Mouse (Mus musculus): Measurements from ENCODE around the gene Mien1.

The Mien1 gene

DNA sequence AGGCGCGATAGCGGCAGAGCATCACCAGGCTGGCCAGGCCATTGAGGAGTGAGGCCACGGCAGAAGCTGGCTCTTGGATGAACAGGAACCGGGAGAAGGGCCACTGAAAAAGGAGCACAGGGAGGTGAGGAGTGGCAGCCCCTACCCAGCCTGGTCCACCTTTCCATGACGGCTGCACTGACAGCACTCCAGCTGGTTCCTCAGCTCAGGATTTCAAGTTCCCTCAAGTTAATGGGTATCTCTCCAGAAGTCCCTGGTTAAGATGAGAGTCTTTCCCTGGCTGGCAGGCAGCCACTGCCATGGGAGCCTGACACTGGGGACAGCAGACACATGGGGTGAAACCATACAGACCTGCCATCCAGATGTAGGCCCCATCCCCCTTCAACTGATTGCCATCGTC is 40.8 kb downstream of the Mien1 start:
- in situ Hi-C loops (cut with MboI; ENCODE audit: low pct_unique_long_range_greater_than_20kb in 1 of 2, low sequenced_read_pairs in 2 of 2, unreplicated experiment in 1 of 2): no loop called here

DNA sequence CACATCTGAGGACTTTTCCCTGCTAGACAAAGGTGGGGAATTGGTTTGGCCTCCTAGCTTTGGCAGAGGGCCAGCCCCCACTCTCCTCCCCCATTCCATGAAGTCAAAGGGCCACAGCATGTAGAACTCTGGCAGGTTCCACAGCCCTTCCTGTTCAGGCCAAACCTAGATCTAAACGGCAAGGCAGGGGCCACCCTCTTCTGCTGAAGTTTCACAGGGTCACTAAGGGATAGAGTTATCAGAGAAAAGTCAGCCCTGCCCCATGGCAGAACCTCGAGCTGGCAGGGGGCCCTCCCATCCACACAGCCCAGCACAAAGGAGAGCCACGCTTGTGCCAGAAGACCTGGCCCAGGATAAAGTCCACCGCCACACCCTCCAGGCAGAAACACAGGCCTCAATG is 43.8 kb downstream of the Mien1 start:
- in situ Hi-C loops (cut with MboI; ENCODE audit: low pct_unique_long_range_greater_than_20kb in 1 of 2, low sequenced_read_pairs in 2 of 2, unreplicated experiment in 1 of 2): no loop called here

DNA sequence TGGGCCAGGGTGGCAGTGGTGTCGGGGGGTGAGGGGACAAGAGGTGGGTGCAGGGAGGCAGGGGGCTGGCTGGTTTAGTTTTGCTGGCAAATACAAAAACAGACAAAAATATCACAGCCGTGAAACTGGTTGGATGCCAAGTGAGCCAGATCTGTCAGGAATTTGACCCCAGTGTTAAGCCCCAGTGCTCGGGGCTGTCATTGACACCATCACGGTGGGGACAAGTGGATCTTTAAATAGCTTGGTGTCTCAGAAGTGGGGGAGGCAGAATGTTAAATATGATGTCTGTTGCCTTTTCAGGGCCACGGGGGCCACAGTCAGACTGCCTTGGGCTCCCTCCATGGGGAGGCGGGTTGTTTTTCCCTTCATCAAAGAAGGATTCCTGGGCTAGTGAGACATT is 44.5 kb downstream of the Mien1 start:
- in situ Hi-C loops (cut with MboI; ENCODE audit: low pct_unique_long_range_greater_than_20kb in 1 of 2, low sequenced_read_pairs in 2 of 2, unreplicated experiment in 1 of 2): no loop called here

DNA sequence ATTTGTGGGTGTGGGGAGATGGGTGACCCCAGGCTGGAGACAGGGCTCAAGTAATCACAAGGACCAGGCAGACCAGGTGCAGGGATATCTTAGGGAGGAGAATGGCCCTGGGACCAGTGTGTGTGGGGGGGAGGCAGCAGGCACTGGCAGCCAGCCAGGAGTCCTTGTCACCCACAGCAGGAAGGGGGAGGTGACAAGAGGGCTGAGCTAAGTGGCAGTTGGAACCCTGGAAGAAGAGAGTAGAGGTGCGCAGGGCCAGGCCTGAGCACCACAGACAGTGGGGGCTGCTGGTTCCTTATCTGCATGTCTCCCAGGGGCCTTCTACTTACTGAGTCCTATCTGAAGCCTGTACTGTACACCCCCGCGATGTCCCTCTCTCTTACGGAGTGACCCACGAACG is 45.5 kb downstream of the Mien1 start:
- in situ Hi-C loops (cut with MboI; ENCODE audit: low pct_unique_long_range_greater_than_20kb in 1 of 2, low sequenced_read_pairs in 2 of 2, unreplicated experiment in 1 of 2): no loop called here

DNA sequence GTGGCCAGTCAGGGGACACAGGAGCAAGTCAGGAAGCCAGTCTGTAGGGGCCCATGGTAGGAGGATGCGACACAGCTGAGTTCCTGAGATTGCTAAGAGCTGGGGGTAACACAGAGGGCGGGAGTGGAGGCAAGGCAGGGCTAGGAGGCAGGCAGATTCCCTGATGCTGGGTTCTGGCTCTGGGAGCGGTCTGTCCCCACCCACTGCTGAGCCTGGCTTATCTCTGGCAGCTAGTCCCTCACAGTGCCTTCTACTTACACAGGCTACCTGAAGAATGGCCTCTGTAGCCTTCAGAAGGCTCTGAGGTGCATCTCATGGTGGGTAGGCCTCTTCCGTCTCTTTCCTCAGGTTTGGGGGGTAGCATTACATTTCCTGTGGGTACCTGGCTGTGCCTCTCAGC is 46.1 kb downstream of the Mien1 start:
- in situ Hi-C loops (cut with MboI; ENCODE audit: low pct_unique_long_range_greater_than_20kb in 1 of 2, low sequenced_read_pairs in 2 of 2, unreplicated experiment in 1 of 2): no loop called here

DNA sequence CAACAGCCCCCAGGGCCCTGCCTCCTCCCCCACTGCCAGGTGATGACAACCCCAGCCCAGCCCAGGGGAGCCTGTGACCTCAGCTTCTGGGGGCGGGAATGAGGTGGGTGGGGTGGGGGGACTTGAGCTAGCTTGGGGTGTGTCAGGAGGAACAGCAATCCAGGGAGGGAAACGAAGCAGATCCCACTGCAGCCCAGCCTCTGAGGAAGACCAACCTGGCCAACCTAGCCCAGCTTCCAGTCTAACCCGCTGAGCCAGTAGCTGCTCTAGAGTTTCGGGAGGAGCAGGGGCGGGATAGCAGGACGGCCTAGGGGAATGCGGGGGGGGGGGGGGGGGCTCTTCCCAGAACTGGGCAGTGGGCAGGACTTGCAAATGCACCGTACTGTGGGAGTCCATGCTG is 46.8 kb downstream of the Mien1 start:
- in situ Hi-C loops (cut with MboI; ENCODE audit: low pct_unique_long_range_greater_than_20kb in 1 of 2, low sequenced_read_pairs in 2 of 2, unreplicated experiment in 1 of 2): no loop called here

DNA sequence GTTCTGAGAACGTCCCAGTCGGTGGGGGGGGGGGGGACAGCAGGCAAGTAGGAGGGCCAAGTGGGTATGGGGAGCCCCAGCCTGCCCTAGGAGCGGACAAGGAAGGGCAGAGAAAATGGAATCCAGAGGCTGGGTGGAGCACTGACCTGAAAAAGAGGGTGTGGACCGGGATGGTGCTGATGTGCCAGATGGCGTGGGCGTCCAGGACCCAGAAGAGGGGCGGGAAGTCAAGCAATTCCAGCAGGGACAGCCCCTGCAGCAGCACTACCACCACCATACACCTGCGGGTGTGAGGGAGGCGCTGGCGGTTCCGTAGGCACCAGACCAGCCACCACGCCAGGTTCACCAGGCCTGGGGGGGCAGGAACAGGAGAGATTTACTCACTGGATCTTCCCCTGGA is 48.6 kb downstream of the Mien1 start:
- in situ Hi-C loops (cut with MboI; ENCODE audit: low pct_unique_long_range_greater_than_20kb in 1 of 2, low sequenced_read_pairs in 2 of 2, unreplicated experiment in 1 of 2): no loop called here

DNA sequence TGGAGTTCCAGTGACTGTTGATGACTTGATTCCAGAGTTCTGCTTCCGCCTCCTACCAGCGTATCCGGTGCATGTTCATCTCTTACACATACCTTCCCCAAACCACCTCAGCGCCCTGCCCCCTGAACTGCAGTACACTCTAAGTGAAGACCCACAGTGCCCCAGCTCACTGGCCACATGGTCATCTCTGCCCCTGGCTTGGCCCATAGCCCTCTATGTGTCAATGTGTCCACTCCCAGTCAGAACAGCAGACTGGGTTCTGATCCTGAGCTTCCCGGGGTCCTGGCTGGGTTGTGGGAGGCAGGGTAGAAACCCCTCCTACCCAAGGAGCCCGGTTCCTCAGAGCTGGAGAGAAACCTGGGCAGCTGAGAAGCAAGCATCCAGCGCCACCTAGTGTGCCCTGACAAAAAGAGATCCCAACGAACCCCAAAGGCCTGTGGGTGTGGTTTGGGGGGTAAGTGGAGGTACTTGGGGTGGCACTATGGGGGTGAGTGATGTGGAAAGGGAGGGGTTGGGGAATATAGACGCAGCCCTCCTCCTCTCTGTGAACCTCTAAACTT is 49.5 kb downstream of the Mien1 start:
- in situ Hi-C loops (cut with MboI; ENCODE audit: low pct_unique_long_range_greater_than_20kb in 1 of 2, low sequenced_read_pairs in 2 of 2, unreplicated experiment in 1 of 2): no loop called here

DNA sequence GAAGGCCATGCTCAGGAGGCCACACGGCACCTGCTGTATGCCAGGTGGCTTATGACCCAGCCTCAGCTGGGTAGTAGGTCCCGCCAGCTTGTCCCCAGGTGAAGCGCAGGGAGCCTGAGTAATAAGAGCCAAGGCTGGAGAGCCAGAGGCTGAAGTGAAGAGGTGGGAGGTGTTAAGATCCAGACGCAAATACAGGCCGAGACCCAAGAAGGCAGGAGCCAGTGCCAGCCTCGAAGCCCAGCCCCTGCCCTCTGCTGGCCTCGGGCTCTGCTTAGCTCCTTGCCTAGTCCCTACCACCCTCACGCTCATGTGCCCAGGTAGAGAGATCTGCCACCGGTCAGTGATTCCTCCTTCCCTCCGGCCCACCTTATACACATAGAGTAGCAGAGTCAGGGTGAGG is 50.5 kb downstream of the Mien1 start:
- in situ Hi-C loops (cut with MboI; ENCODE audit: low pct_unique_long_range_greater_than_20kb in 1 of 2, low sequenced_read_pairs in 2 of 2, unreplicated experiment in 1 of 2): no loop called here

Measured in mouse embryonic stem cell (cell line).